Mouse (Mus musculus): Measurements from ENCODE around the gene Rab10.

DNA sequence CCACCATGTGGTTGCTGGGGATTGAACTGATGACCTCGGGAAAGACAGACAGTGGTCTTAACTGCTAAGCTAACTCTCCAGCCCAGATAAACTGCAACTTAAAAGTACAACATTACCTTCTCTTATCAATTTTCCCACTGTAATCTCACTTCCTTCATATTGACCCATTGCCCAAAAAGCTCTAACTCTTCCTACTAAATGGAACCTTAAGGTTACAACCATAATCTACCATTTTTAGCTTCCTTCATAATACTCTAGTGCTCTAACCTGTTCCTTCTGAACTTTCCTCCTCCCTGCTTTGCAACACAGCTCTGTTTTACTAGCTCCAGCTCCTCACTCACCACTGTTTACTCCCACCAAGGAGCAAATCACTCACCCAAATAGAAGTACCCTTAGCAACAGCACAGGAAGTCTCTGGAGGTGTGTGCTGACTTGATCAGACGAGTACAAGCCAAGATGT is 30.9 kb downstream of the Rab10 start:
- TF ChIP-seq CTCF (IDR thresholded peaks at IDR 0.05) (no peak), EP300 (IDR thresholded peaks at IDR 0.05) (no peak)

Measured in lung, postnatal 0 days (tissue).